Mouse (Mus musculus) erythroblast, embryonic 14.5 days (primary cell): ENCODE measurements around the gene Gstm7.

Experiments
- GATA1 ChIP-seq: IDR thresholded peaks from 2 replicates; pipeline ENCODE4 v1.6.1; 2012; ENCODE audit warnings: low read length, inconsistent platforms, mixed read lengths
- TAL1 ChIP-seq: IDR thresholded peaks from 3 replicates; pipeline ENCODE4 v1.6.1; 2012; ENCODE audit warnings: low read length, inconsistent platforms, mixed read lengths

DNA sequence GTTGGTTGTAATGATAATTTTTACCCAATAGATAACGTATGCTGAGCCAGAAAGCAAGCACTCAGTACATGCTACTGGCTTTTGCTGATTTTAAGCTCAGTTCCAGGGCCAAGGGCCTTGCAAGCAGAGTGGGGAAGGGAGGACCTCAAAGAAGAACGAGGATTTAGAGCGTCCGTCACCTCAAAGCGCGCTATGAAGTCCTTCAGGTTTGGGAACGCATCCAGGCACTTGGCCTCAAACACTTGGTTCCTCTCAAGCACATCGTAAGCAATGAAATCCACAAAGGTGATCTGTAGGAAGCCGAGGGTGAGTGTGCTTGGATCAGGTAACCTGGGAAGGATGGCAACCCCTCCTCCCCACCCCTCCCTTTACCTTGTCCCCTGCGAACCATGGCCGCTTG lies 2.9 kb downstream of the Gstm7 start:
- TF ChIP-seq TAL1 (no peak), GATA1 (no peak)
